Mouse (Mus musculus): ENCODE data around the gene Rab40c.
A peak's percentile ranks its signal among the peaks of the same experiment; 100 is the strongest.
"Not testable (repeated sequence)": the region's sequence is repeated elsewhere in the genome, so short reads cannot be mapped to it uniquely, and the experiment has no call there.

Rab40c gene

DNA sequence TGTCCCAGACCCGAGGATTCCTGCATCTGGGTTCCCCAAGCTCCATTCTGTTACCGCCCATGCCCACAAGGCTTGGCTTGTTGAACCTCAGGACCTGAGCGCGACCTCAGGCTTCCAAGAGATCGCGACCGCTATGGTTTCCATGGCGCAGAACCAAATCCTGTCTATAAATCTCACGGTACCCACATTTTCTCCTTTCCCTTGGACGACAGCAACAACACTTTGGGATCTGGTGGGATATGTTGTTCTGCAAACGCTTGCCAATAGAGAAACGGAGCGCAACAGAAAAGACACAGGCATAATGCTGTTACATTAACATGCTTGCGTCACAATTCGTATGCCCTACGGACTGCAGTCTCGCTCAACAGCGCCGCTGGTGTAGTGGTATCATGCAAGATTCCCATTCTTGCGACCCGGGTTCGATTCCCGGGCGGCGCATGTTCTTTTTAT, 44.8 kb downstream of the Rab40c start, which contains the start of gene Mettl26:
Mettl26 (plus strand) TSS at position 354 of the 450 bp plus-strand sequence.
- peak; percentile 97 for DNase-seq (ENCODE audit: low spot score)

- DNase-seq (ENCODE audit: low spot score), result no peak
Measured at GRCm38 (mm10) chr17:25874148-25874720, 45.3 kb downstream of the Rab40c start.

GRCm38 (mm10) chr17:25873405-25874147, 46.0 kb downstream of the Rab40c start:
- peak; percentile 24 for DNase-seq (ENCODE audit: low spot score)

GRCm38 (mm10) chr17:25872676-25873075, 46.9 kb downstream of the Rab40c start:
- DNase-seq (ENCODE audit: low spot score), result no peak

DNA sequence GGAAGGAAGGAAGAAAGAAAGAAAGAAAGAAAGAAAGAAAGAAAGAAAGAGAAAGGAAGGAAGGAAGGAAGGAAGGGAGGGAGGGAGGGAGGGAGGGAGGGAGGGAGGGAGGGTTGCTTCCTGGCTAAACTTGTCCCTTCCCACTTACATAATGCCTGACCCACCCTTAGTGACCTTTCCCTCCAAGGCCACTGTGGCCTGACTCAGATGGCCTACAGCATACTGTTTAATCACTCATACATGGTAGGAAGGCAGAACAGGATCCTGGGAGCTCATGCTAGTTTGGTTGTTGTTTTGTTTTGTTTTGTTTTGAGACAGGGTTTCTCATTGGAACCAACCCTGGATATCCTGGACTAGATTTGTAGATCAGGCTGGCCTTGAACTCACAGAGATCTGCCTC, 48.0 kb downstream of the Rab40c start:
- not testable (repeated sequence) for DNase-seq (ENCODE audit: low spot score)

- DNase-seq (ENCODE audit: low spot score), result no peak
Measured at GRCm38 (mm10) chr17:25869954-25870353, 49.6 kb downstream of the Rab40c start.

DNA sequence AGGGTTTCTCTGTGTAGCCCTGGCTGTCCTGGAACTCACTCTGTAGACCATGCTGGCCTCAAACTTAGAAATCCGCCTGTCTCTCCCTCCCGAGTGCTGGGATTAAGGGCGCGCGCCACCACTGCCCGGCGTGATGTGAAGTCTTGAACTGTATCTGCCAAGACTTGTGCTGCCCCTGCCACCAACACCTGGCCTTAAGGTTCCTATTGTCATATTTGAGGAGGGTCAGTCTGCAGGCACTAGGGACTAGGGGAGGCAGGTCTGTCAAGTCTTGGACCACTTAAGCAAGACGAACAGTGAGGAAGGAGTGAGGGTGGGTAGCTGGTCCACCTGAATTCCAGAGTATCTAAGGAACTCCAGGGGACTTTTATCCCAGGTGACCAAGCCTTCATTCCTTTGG, 50.0 kb downstream of the Rab40c start:
- DNase-seq (ENCODE audit: low spot score), result no peak

DNA sequence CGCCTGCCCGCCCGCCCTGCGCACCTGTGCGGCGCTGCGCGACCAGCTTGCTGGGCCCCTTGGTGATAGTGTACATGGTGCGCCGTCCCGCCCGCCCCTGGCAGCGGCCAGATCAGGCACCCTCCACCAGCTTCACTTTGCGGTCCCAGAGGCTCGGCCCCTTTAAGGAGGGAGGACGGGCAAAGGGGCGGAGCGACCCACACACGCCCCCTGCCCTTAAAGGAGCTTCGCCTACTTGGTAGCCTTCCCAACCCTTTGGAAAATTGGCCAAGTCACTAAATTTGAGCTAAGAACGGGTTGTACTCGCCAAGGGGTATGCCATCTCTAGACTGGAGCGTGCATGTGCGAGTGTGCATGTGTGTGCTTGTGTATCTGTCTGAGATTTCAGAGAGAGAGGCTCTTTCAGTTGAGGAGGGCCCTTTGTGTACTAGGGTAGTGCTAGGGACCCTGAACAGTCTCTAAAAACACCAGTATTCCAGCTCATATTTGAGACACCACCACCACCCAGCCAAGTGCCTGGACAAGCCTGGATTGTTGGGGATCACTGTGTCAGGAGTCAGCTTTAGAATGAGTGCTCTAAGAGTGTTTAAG, 50.8 kb downstream of the Rab40c start, which contains the start of gene Mcrip2:
Mcrip2 (minus strand) TSS at position 164 of the 591 bp plus-strand sequence.
- peak; percentile 89 for DNase-seq (ENCODE audit: low spot score)

- peak; percentile 65 for DNase-seq (ENCODE audit: low spot score)
Measured at GRCm38 (mm10) chr17:25867836-25868600, 51.5 kb downstream of the Rab40c start.

GRCm38 (mm10) chr17:25867509-25867835, 52.1 kb downstream of the Rab40c start:
- DNase-seq (ENCODE audit: low spot score), result peak; percentile 35

DNA sequence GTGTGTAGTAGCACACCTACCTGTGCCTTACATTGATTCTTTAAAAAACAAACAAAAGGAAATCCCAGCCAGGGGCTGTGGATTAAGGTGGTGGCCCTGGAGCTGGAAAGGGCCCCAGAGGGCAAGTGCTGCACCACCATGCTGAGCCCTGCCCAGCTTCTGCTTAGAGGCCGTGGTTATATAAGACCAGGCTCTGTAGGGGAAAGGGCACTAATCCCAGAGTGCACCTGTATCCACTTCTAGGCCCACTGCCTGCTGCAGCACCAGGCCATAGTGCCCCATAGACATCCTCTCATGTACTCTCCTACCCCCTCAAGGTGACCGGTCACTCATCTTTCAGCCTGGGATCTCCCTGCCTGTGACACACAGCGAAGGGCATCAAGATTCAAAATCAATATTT, 53.4 kb downstream of the Rab40c start:
- DNase-seq (ENCODE audit: low spot score), result no peak

- no peak for DNase-seq (ENCODE audit: low spot score)
Measured at GRCm38 (mm10) chr17:25865288-25865687, 54.2 kb downstream of the Rab40c start.

- no peak for DNase-seq (ENCODE audit: low spot score)
Measured at GRCm38 (mm10) chr17:25864311-25864710, 55.2 kb downstream of the Rab40c start.

DNA sequence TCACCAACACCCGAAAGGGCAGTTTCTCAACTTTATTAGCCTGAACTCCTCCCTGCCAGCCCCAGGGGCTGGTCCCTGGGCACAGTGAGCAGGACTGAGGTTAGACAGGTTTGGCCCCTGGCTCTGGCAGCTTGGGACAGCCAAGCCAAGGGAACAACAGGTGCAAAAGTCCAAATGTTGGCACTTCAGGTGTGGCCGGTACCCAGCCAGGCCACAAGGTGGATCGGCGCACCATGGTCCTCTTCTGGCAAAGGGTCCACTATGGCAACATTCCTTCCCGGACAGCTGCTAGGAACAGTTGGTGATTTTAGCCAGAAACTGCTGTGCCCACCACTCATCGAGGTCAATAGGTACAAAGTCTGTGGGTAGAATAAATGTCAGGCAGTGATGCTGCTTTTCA, 55.8 kb downstream of the Rab40c start:
- no peak for DNase-seq (ENCODE audit: low spot score)

DNA sequence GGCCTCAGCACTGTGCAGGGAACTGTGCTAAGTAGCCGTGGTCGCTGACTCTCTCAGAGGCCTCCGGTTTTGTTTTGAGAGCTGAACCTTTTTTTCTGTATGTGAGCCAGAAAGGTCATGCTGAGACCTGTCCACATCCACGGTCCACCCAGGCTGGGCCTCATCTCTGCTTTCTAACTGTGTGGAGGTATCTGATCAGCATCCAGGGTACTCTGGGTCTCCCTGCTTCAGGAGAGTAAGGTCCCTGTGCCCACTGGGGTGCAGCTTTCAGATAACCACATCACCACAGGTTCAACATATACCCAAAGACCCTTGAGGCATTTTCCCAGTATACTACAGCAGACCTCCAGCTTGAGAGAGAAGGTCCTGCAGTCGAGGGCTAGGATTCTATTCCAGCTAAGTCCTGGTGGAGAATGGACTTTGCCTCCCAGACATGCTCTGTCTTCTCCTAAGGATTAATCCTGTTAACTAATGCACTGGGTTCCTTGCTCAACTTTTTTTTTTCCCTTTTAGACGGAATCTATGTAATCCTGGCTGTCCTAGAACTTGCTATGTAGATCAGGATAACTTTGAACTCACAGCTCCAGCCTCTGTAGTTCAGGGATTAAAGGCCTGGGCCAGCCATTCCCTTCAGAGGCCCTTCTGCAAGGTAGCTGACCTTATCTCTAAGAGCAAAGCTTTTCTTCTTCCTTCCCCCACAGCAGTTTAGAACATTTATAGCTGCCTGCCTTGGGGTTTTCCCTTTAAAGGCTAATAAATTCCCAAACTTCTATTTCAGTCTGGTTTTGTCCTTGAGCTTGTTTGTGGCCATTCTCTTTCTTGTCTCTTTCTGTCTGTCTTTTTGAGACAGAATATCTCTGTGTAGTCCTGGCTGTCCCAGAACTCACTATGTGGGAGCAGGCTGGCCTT, 57.6 kb downstream of the Rab40c start:
- DNase-seq (ENCODE audit: low spot score), result no peak

DNA sequence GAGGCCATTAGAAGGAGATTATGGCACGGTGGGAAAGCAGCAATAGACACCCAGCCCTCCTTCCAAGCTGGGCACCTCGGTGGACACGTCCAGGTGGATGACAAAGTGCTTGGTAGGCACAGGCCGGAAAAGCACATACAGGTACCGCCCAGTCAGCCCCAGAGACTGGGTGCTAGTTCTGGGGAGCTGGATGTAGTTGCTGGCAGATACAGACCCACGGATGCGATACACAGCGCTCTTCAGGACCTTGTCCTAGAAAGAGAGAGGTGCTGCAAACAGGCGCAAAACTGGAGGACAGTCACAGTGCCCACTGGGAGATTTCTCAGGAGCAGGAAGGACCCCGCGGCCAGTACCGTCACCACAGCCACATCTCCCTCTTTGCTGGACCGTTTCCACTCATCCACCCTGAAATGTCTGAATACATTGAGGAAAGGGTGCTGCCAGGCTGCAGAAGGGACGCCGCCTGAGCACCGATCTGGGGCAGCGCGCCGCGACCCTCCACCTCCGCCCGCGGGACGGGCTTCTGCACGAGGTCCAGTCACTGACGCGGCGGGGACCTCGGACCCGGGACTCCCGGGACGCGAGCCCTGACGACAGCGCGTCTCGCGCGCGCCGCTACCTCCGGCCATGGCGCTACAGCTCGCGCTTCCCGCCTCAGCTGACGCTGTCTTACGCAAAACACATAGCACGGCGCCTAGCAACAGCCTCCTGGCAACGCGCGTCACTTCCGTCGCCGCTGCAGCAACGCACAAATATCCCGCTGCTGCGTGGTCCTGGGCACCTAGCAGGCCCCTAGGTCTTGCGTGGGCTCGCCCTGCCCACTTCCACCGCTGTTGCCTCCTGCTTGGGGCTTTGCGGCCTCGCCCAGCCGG, 58.5 kb downstream of the Rab40c start, which contains the start of gene Wdr90:
Wdr90 (minus strand) TSS at position 670 of the 872 bp plus-strand sequence.
- peak; percentile 95 for DNase-seq (ENCODE audit: low spot score)

DNA sequence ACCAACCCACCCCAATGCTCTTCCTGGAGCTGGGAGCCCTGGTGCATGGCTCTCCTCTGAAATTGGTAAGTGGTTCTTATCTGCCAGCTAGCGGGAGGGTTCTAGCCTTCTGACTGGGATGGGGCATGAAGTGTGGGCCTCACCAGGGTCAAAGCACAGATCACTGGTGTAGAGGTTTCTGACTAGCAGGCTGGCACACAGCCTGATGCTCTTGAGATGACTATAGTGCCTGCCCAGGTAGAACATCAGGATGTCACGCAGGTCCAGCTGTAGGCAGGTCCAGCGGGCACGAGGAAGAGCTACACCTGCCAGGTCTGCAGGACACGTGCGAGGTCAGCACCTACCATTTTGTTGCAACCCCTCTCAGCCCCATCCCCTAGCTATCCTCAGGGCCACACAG, 59.3 kb downstream of the Rab40c start:
- no peak for DNase-seq (ENCODE audit: low spot score)

DNA sequence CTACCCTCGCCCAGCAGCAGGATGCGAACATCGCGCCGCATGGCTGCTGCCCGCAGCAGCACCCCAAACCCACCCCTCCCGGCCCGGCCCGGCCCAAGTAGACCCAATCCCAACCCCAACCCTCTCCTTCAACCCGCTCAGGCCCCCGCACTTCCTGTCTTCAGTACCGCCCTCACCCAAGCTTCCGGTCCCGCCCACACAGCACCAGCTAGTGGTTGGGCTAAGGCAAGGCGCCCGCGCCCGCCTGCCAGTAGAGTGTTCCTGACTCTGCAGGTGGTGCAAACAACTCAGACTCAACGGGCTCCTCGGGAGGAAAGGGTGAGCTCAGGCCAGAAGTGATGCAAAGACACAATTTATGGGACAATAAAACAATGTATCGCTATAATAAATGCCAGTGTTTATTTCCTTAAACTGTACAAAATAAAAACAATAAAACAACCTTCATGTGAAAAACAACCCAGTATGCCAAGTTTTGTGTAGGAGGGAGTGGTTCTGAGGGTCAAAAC, 75.1 kb downstream of the Rab40c start, which contains the start of gene Rhot2:
Rhot2 (minus strand) TSS at position 456 of the 506 bp plus-strand sequence.
- peak; percentile 97 for DNase-seq (ENCODE audit: low spot score)

GRCm38 (mm10) chr17:25843636-25844395, 75.7 kb downstream of the Rab40c start:
- DNase-seq (ENCODE audit: low spot score), result peak; percentile 14

All from embryo, embryonic 10.5 days (tissue).